Mouse (Mus musculus): ENCODE data around the gene 4932438H23Rik. TPM values are rescaled to one million over a fixed set of nuclear protein-coding genes. Genes with fewer than 3 reads are reported as not detected.

4932438H23Rik gene
- polyA plus RNA-seq, 1 experiment from 2014 or later, result 1.1 TPM

DNA sequence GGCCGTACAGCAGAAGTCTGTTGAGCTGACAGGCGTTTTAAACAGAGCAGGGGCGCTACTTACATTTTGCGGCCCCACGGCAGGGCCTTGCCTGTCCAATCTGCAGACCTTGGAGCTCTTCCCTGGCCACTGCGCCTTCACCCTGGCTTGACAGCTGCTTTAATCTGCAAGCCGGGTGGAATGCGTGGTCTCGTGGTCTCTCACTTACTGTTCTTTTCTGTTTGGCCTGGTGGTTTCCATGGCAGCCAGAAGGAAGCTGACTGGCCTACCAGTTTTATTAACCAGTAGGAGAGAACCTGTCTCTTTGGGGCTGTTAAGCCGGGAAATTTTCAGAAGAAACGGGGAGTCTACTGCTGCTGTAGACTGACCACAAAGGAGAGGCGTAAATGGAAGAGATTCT is 26.0 kb downstream of the 4932438H23Rik start:
- ATAC-seq (ENCODE audit: low FRiP score), result no peak
- H3K4me3 ChIP-seq, result no peak overlapping the region

DNA sequence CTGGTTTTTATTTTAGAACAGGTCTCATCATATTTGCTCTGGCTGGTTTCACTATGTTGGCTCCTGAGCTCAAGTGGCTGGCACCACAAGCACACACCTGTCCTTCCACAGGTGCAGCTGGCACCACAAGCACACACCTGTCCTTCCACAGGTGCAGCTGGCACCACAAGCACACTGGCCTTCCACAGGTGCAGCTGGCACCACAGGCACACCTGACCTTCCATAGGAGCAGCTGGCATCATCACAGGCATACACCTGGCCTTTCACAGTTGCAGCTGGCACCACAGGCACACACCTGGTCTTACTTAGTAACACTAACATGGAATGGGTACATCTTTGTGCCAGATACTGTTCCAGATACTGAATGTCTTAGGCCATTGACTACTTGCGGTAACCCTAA is 27.8 kb downstream of the 4932438H23Rik start:
- WGBS, result 100% methylated on average over 1 of the region's 1 CpGs
- no peaks in the 10 kb centered on the region for H3K36me3 ChIP-seq
- H3K27me3 ChIP-seq, result peaks cover 14% of the 10 kb centered on the region
- H3K9ac ChIP-seq, result no peak overlapping the region
- H3K9me3 ChIP-seq (replicated peaks), result no peaks in the 10 kb centered on the region
- H3K27ac ChIP-seq, result no peak overlapping the region
- no peak overlapping the region for H3K4me2 ChIP-seq (replicated peaks)
- no peak overlapping the region for H3K4me3 ChIP-seq
- no peak for ATAC-seq (ENCODE audit: low FRiP score)
- peaks cover 8% of the 10 kb centered on the region for H3K4me1 ChIP-seq

More for the DNA sequence above, 26.0 kb downstream of the 4932438H23Rik start:
- no peaks in the 10 kb centered on the region for H3K9me3 ChIP-seq (replicated peaks)
- H3K9ac ChIP-seq, result no peak overlapping the region
- H3K27ac ChIP-seq, result no peak overlapping the region; the same call in 1 of the 2 replicates
- no peaks in the 10 kb centered on the region for H3K36me3 ChIP-seq
- H3K4me2 ChIP-seq (replicated peaks), result 0 out of 2 replicates have a peak overlapping the region, but pooled peaks have one; percentile 7
- 29% methylated on average over 12 of the region's 12 CpGs for WGBS
- peaks cover 14% of the 10 kb centered on the region for H3K27me3 ChIP-seq
- peaks cover 8% of the 10 kb centered on the region for H3K4me1 ChIP-seq

DNA sequence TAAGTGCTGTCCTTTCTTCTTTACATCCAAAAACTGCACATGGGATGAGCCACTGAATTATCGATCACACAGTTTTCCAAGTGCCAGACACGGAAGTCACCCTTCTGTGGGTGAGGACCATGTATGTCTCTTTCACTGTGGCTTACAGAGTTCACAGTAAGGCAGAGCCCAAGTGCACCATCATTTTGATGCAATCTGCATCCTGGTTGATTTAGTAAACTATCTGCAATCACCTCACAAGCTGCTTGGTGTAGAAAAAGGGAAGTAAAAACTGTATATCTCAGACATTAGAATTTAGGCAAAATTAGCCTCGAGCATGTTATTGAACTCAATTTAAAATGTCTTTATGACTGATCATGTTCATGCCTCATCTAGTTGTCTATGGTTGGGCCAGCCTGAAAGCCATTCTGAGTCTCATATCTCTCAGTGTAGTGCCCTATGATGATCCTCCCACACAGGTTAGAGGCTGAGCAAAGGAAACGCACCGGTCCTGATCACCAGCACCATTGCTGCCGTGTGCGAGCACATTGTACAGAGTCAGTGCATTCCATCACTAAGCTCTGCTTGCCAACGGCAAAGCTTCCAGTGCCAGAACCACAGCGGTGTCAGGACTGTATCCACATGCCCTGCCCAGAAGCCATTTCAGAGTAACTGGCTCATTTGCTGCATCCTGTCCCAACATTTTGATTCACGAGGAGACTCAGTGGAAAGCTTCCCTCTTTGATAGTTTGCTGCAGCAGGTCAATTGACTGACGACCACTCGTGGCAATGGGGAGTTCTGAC is 30.1 kb downstream of the 4932438H23Rik start:
- Histone ChIP-seq H3K4me2 (replicated peaks) (no peak overlapping the region), H3K4me1 (peaks cover 8% of the 10 kb centered on the region), H3K27me3 (peaks cover 4% of the 10 kb centered on the region; the same call in 1 of the 2 replicates), H3K9ac (no peak overlapping the region), H3K27ac (no peak overlapping the region), H3K9me3 (replicated peaks) (no peaks in the 10 kb centered on the region), H3K4me3 (no peak overlapping the region), H3K36me3 (no peaks in the 10 kb centered on the region)
- WGBS, result 88% methylated on average over 12 of the region's 12 CpGs
- no peak for ATAC-seq (ENCODE audit: low FRiP score)

DNA sequence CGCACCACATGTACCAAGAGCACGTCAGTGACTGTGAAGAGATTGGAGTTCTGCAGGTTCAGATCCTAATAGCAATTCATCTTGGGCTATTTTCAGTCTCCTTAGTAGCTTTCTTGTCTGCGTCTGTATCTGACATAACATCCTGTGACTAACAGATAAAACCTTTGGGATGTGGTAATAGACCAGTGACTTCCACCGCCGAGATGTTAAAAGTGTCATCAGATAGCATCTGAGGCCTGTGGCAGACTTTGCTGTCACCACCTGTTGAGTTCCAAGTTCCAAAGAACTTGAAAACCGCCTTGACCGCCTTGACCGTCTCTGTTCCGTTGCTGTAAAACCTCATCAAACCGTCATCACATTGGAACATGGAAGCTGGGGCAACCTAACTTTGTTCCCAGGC is 31.1 kb downstream of the 4932438H23Rik start:
- H3K9ac ChIP-seq, result no peak overlapping the region
- no peak for ATAC-seq (ENCODE audit: low FRiP score)
- H3K27me3 ChIP-seq, result peaks cover 4% of the 10 kb centered on the region; the same call in 1 of the 2 replicates
- H3K27ac ChIP-seq, result no peak overlapping the region
- WGBS, result 92% methylated on average over 10 of the region's 10 CpGs
- peaks cover 2% of the 10 kb centered on the region for H3K4me1 ChIP-seq
- no peaks in the 10 kb centered on the region for H3K9me3 ChIP-seq (replicated peaks)
- no peaks in the 10 kb centered on the region for H3K36me3 ChIP-seq
- H3K4me2 ChIP-seq (replicated peaks), result no peak overlapping the region
- no peak overlapping the region for H3K4me3 ChIP-seq

DNA sequence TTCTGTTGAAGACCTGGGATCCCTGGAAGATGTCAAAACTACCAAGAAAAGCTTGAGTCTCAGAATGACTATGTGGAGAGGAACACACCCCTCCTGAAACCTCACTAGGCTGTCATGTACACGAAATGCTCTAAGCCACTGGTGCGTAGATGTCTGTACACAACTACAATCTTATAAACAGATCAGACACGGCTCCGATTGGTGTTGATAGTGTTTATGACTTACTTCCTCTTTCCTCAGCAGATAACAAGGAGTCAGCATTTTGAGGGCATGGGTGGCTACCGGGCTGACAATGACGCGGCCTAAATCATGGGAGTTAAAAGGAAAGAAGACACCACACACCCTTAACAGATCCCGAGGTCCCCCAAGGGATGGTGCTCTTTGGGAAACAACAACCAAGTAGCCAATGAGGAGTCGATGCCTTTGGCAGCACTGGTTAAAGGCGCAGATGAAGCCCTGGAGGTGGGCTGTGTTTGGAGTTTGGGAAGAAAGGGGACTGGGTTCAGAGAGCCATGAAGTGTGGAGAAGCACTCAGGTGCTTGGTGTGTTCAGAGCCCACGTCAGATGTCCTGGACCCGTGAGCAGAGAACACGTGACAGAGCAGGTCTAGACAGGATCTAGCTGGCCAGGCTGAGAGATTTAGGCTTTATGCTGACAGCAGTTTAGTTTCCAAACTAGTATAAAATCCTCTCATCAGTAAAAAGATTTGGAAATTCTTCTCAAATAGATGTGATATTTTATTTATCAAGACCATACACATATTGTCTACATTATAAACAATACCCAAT is 33.2 kb downstream of the 4932438H23Rik start:
- H3K9me3 ChIP-seq (replicated peaks), result no peaks in the 10 kb centered on the region
- no peak overlapping the region for H3K4me2 ChIP-seq (replicated peaks)
- H3K9ac ChIP-seq, result no peak overlapping the region
- WGBS, result 85% methylated on average over 13 of the region's 13 CpGs
- no peaks in the 10 kb centered on the region for H3K36me3 ChIP-seq
- no peaks in the 10 kb centered on the region for H3K4me1 ChIP-seq
- no peak for ATAC-seq (ENCODE audit: low FRiP score)
- H3K27me3 ChIP-seq, result 0 out of 2 replicates have a peak, but pooled peaks cover 10% of the 10 kb centered on the region
- H3K4me3 ChIP-seq, result no peak overlapping the region
- no peak overlapping the region for H3K27ac ChIP-seq

DNA sequence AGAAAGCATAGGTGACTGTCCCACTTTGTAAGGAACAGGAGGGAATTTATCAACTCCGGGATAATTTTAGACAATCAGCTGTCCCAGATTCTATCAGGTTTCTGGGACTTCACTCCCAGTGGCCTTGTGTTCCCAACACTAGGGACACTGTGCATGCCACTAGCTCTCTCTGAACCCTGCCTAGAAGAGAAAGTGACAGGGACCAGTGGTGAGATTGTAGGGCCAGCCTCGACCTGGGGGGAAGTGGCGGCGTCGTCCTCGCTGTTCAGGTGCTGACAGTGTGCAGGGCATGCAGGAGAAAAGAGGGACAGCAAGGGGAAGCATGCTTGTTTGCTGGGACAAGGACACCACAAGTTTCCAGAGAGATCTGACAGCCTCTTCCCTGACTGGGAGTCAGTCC is 37.2 kb downstream of the 4932438H23Rik start:
- H3K27ac ChIP-seq, result no peak overlapping the region
- no peak for ATAC-seq (ENCODE audit: low FRiP score)
- H3K9ac ChIP-seq, result no peak overlapping the region

DNA sequence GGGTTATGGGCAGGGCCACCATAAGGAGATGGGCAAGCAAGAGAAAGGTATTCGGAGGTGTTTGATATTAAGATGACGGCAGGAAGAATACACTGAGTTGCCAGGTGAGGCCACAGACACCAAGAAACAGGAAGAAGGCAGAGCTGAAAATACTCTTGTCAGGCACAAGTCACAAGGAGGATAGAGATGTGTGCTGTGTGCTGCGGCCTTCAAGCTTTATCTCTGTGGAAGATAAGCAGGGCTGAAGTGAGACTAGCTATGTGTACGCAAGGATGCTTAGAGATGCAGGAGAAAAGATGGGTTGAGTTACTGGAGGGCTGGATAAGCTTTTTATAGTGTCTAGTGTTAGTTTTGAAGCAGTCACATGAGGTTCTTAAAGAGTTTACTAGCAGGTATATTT is 37.7 kb downstream of the 4932438H23Rik start:
- Histone ChIP-seq H3K4me3 (no peak overlapping the region), H3K27ac (no peak overlapping the region), H3K9me3 (replicated peaks) (no peaks in the 10 kb centered on the region), H3K4me1 (no peaks in the 10 kb centered on the region), H3K27me3 (0 out of 2 replicates have a peak, but pooled peaks cover 8% of the 10 kb centered on the region), H3K4me2 (replicated peaks) (no peak overlapping the region), H3K9ac (no peak overlapping the region), H3K36me3 (no peaks in the 10 kb centered on the region)
- no peak for ATAC-seq (ENCODE audit: low FRiP score)
- 89% methylated on average over 4 of the region's 4 CpGs for WGBS

More for the DNA sequence above, 37.2 kb downstream of the 4932438H23Rik start:
- Histone ChIP-seq H3K4me3 (no peak overlapping the region), H3K4me2 (replicated peaks) (no peak overlapping the region), H3K36me3 (no peaks in the 10 kb centered on the region), H3K27me3 (0 out of 2 replicates have a peak, but pooled peaks cover 8% of the 10 kb centered on the region), H3K4me1 (no peaks in the 10 kb centered on the region), H3K9me3 (replicated peaks) (no peaks in the 10 kb centered on the region)
- WGBS, result 82% methylated on average over 6 of the region's 6 CpGs

DNA sequence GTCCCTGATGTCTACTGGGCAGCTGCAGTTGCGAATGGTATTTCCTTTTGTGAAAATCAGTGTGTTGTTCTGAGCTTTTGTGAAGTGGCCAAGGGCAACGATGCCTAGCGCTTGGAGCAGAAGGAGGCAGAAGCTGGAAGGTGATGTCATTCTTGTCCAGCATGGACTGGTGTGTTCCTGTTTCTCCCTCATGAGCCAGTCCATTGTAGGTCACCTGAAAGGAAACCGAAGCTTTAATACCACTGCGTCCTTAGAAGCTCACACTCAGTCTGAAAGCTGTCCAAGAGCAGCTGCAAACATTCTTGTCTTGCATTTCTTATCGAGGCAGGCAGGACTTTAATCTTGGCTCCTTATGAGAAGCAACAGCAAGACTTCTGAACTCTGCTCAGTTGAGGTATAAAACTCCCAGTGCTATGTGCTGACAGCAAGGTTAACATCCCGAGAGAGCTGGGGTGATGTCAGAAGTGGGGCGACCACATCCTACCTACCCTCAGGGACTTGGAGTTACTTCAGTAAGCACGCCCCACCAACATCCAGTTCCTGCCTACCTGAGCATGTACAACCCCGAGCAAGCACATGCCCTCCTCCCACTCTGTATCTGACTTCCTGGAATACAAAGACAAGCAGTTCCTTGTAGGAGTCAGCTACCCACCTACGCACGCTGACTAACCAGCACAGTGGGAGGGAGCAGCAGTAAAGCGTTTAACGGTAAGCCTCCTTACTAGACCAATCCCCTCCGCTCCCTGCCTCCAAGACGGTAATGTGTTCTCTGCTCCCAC is 38.7 kb downstream of the 4932438H23Rik start:
- H3K27ac ChIP-seq, result no peak overlapping the region
- no peaks in the 10 kb centered on the region for H3K4me1 ChIP-seq
- H3K9me3 ChIP-seq (replicated peaks), result no peaks in the 10 kb centered on the region
- H3K4me2 ChIP-seq (replicated peaks), result no peak overlapping the region
- no peak for ATAC-seq (ENCODE audit: low FRiP score)
- H3K27me3 ChIP-seq, result peaks cover 11% of the 10 kb centered on the region; the same call in 1 of the 2 replicates
- no peak overlapping the region for H3K9ac ChIP-seq
- no peaks in the 10 kb centered on the region for H3K36me3 ChIP-seq
- no peak overlapping the region for H3K4me3 ChIP-seq
- 64% methylated on average over 16 of the region's 16 CpGs for WGBS

DNA sequence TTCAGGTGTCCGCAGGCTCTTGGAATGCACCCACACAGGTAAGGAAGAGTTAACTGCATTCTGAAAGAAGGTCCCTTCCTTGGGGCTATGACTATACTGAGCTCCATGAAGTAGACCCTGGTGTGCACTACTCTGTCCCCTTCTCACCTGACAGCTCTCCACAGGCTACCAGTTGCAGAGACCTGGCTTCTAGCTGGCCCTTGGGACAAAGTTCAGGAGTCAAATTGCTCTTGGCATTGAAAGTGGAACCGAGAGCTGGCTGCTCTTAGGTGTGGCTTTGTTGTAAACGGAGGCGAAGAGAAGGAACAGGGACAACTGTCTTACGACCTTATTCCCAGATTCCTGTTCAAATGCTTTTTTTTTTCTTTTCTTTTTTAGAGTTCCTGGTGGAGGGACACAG is 39.8 kb downstream of the 4932438H23Rik start:
- Histone ChIP-seq H3K9me3 (replicated peaks) (no peaks in the 10 kb centered on the region), H3K36me3 (no peaks in the 10 kb centered on the region), H3K4me3 (no peak overlapping the region), H3K4me2 (replicated peaks) (no peak overlapping the region), H3K27me3 (peaks cover 11% of the 10 kb centered on the region; the same call in 1 of the 2 replicates), H3K9ac (no peak overlapping the region), H3K27ac (no peak overlapping the region), H3K4me1 (no peaks in the 10 kb centered on the region)
- no peak for ATAC-seq (ENCODE audit: low FRiP score)
- 81% methylated on average over 5 of the region's 5 CpGs for WGBS

DNA sequence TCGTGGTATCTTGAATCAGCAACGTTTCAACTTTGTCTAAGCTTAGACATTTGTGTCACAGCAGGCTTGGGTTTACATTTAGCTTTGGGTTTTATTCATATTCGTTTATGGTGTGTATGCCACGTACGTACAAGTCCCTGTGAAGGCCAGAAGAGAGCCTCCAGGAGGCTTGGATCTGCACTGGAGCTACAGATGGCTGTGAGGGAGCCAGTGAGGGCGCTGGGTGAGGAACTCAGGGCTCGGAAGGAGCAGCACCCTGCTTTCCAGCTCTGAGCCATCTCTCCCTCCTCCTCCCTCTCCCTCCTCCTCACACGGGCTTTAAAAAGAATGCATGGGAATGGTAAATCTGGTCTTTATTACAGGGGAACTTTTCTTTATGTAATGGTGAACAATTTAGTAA is 41.3 kb downstream of the 4932438H23Rik start:
- Histone ChIP-seq H3K27ac (no peak overlapping the region), H3K4me3 (no peak overlapping the region), H3K27me3 (peaks cover 15% of the 10 kb centered on the region; the same call in 1 of the 2 replicates), H3K4me2 (replicated peaks) (no peak overlapping the region), H3K36me3 (no peaks in the 10 kb centered on the region), H3K9ac (no peak overlapping the region), H3K4me1 (no peaks in the 10 kb centered on the region), H3K9me3 (replicated peaks) (no peaks in the 10 kb centered on the region)
- no peak for ATAC-seq (ENCODE audit: low FRiP score)
- 56% methylated on average over 8 of the region's 8 CpGs for WGBS

DNA sequence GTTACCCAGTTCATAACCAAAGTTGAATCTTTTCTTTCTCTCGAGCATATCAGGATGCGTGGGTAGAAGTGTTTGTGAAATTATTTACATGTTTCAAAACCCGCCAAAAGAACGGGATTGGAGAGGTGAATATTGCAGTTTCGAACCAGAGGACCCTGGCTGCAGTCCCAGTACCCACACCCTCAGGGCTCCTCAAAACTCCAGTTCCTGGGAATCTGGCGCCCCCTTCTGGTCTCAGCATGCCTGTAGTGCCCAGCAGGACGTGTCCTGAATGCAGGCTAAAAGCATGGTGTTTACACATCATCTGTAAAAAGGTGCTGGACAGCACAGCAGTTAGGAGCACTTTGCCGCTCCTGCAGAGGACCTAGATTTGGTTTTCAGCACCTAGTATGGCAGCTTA is 49.4 kb downstream of the 4932438H23Rik start:
- H3K4me2 ChIP-seq (replicated peaks), result peak overlapping the region; percentile 75; the same call in 1 of the 2 replicates
- H3K9me3 ChIP-seq (replicated peaks), result no peaks in the 10 kb centered on the region
- no peak overlapping the region for H3K9ac ChIP-seq
- H3K27me3 ChIP-seq, result 0 out of 2 replicates have a peak, but pooled peaks cover 5% of the 10 kb centered on the region
- 0 out of 2 replicates have a peak, but pooled peaks cover 6% of the 10 kb centered on the region for H3K36me3 ChIP-seq
- H3K27ac ChIP-seq, result no peak overlapping the region
- no peak for ATAC-seq (ENCODE audit: low FRiP score)
- WGBS, result 59% methylated on average over 8 of the region's 8 CpGs
- no peak overlapping the region for H3K4me3 ChIP-seq
- peaks cover 20% of the 10 kb centered on the region for H3K4me1 ChIP-seq

Measured in hindbrain, embryonic 12.5 days (tissue).